Mouse (Mus musculus) lung, embryonic 16.5 days (tissue): ENCODE results near the gene Nolc1. TPM values are rescaled to one million over a fixed set of nuclear protein-coding genes. Genes with fewer than 3 reads are reported as not detected.
A peak's percentile ranks its signal among the peaks of the same experiment; 100 is the strongest.

ENCODE experiments used
- ATAC-seq: fragments of 200-750 bp; cut with Nextera tagmentation; 2 replicates; pipeline ENCODE4 v1.8.0; 2017; ENCODE audit warnings: low read depth, mild to moderate bottlenecking, moderate library complexity
- H3K27ac ChIP-seq: fragments of 300-500 bp; sonication (generic); 2 replicates; pipeline ENCODE4 v1.5.1; 2014; ENCODE audit warnings: mild to moderate bottlenecking, control low read depth, low read length
- H3K27me3 ChIP-seq: fragments of 300-500 bp; sonication (generic); 2 replicates; pipeline ENCODE4 v1.6.1; 2014; ENCODE audit warnings: low read depth, low read length, mixed read lengths; ENCODE audit not compliant: control insufficient read depth, insufficient read depth
- H3K36me3 ChIP-seq: fragments of 300-500 bp; sonication (generic); 2 replicates; pipeline ENCODE4 v1.6.1; 2014; ENCODE audit warnings: low read length; ENCODE audit not compliant: control insufficient read depth, insufficient read depth
- H3K4me1 ChIP-seq: fragments of 300-500 bp; sonication (generic); replicated peaks from 2 replicates; pipeline ENCODE4 v1.6.1; 2014; ENCODE audit warnings: low read length, mixed read lengths; ENCODE audit not compliant: control insufficient read depth, insufficient read depth
- H3K4me2 ChIP-seq: fragments of 300-500 bp; sonication (generic); 2 replicates; pipeline ENCODE4 v1.6.1; 2014; ENCODE audit warnings: low read depth, low read length, control low read depth
- H3K4me3 ChIP-seq: fragments of 300-500 bp; sonication (generic); 2 replicates; pipeline ENCODE4 v1.5.1; 2014; ENCODE audit warnings: mild to moderate bottlenecking, low read length, control low read depth
- H3K9ac ChIP-seq: fragments of 300-500 bp; sonication (generic); 2 replicates; pipeline ENCODE4 v1.6.1; 2014; ENCODE audit warnings: low read length, control low read depth
- H3K9me3 ChIP-seq: fragments of 300-500 bp; sonication (generic); 2 replicates; pipeline ENCODE4 v1.6.1; 2016; ENCODE audit warnings: low read length; ENCODE audit not compliant: control insufficient read depth
- WGBS: fragments of 180-500 bp; shearing (Covaris S2); extraction: QIAGEN DNeasy Blood & Tissue Kit; methylation state at CpG from one replicate; pipeline ENCODE4 v1.1.7; 2014; 5-methylcytosine and 5-hydroxymethylcytosine counted together
- polyA plus RNA-seq: library from polyadenylated mRNA; unstranded; fragments of >200 nt; fragmentation: Nextera tagmentation; extraction: Ambion mirVana; gene quantifications from 2 replicates; pipeline ENCODE4 v1.2.1, GENCODE M21; 2015

Nolc1 gene
- 59.2 and 66.2 TPM in 2 replicates for polyA plus RNA-seq

DNA sequence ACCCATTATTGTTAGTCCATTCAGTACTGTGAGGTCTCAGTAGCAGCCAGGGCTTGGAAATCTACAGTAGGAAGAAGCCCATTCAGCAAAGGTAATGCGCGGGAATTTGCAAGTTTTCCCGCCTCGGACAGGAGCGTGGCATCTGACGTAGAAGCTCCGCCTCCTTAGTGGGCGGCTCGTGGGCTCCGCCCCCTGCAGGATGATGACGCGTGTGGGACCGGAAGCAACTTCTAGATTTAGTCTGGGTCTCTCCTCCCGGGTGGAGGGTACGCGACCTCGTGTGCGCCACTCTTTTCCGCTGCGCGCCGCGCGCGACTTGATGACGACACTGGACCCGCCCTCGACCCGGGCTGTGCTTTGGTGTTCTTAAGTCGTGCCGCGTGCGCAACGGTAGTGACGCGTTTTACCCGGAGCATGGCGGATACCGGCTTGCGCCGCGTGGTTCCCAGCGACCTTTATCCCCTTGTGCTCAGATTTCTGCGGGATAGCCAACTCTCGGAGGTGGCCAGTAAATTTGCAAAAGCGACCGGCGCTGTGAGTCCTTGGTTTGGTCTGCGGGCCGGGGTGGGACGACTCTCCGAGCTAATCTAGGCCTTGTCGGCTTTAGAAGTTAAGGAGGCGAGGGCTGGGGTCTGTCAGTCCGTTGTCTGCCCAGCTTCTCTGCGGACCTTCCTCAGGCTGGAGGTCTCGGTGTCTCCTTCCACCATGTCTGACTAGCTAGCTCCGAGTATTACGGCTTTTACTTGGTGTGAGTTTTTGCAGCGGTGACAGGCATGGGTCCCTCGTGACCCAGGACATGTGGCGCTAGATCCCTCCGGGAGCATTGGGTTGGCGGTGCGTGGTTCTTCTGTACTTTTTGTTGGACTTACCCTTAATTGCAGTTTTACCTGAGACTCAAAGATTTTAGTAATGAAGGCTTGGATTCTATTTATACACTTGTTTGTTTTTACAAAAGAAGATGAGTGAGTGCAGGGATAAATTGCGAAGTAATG, at the start of gene Nolc1:
TSS of gene Nolc1 (plus strand) at position 248 of the 992 bp plus-strand sequence.
- under 1% methylated on average over 66 of the region's 66 CpGs for WGBS
- no peaks in the 10 kb centered on the region for H3K27me3 ChIP-seq
- peak; percentile 98 for ATAC-seq
- H3K9me3 ChIP-seq = no peaks in the 10 kb centered on the region
- peak within 1 kb of the TSS; percentile 82 for H3K9ac ChIP-seq
- H3K4me3 ChIP-seq = peak within 1 kb of the TSS; percentile 86
- H3K36me3 ChIP-seq = peaks cover 34% of the 10 kb centered on the region
- peak within 1 kb of the TSS; percentile 69 for H3K27ac ChIP-seq
- H3K4me1 ChIP-seq = peaks cover 12% of the 10 kb centered on the region
- peak within 1 kb of the TSS; percentile 73 for H3K4me2 ChIP-seq

DNA sequence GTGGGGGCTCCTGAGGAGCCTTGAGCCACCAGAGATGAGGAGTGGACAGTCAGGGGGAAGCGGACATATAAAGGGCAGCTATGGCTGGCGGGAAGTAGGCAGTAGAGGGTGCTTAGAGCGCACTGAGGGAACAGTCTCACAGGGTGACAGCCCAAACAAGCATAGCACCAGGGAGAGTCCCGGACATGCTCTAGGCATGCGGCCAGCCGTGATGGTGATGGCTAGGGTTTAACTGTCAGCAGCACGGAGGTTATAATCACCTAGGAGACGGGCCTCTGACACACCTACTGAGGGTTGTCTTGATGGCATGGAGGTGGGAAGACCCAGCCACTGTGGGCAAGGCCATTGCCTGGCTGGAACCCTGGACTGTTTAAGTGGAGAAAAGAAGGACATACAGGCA, 49.1 kb upstream of the Nolc1 start:
- peak; percentile 29; the same call in 1 of the 2 replicates for ATAC-seq
- no peak overlapping the region for H3K9ac ChIP-seq

DNA sequence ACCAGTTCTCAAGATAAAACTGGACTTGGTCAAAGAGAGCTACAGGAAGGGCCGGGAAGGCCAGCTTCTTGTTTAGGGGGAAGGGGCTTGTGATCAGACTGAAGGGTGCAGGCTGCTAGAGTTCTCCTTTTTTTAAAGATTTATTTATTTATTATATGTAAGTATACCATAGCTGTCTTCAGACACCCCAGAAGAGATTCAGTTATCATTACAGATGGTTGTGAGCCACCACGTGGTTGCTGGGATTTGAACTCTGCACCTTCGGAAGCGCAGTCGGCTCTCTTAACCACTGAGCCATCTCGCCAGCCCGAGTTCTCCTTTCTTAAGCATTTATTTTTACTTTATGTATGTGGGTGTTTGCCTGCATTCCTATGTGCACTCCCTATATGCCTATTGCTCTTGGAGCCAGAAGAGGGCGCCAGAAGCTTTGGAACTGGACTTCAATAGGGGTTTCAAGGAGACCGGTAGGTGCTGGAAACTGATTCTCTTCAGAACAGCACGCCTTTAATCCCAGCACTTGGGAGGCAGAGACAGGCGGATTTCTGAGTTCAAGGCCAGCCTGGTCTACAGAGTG, 46.8 kb upstream of the Nolc1 start:
- H3K27ac ChIP-seq = no peak overlapping the region
- H3K4me1 ChIP-seq = no peaks in the 10 kb centered on the region
- no peaks in the 10 kb centered on the region for H3K9me3 ChIP-seq
- no peak for ATAC-seq
- H3K9ac ChIP-seq = no peak overlapping the region
- no peaks in the 10 kb centered on the region for H3K27me3 ChIP-seq
- WGBS = 66% methylated on average over 11 of the region's 11 CpGs
- no peak overlapping the region for H3K4me3 ChIP-seq
- no peak overlapping the region for H3K4me2 ChIP-seq
- peaks cover 29% of the 10 kb centered on the region for H3K36me3 ChIP-seq

More for the DNA sequence above, 49.1 kb upstream of the Nolc1 start:
- H3K9me3 ChIP-seq = no peaks in the 10 kb centered on the region
- peaks cover 7% of the 10 kb centered on the region; the same call in 1 of the 2 replicates for H3K36me3 ChIP-seq
- H3K4me3 ChIP-seq = no peak overlapping the region
- no peaks in the 10 kb centered on the region for H3K4me1 ChIP-seq
- WGBS = 29% methylated on average over 8 of the region's 8 CpGs
- H3K4me2 ChIP-seq = no peak overlapping the region
- no peak overlapping the region for H3K27ac ChIP-seq
- H3K27me3 ChIP-seq = no peaks in the 10 kb centered on the region

DNA sequence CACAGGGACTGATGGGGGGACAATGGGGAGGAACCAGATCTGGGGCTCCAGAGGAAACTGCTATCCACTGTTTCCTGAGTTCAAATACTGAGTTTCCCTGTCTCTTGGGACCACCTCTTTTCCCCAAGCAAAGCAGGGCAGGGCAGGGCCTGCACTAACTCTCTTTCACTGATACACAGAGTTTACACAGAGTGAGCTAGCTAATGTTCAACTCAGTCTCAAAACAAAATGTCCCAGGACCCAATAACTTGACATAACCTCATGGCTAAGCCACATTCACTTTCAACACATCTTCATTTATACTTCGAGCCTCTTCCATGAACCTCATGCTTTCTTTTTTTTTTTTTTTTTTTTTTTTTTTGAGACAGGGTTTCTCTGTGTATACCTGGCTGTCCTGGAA, 46.0 kb upstream of the Nolc1 start:
- Histone ChIP-seq H3K9ac (no peak overlapping the region), H3K4me2 (no peak overlapping the region), H3K27me3 (no peaks in the 10 kb centered on the region), H3K4me1 (no peaks in the 10 kb centered on the region), H3K27ac (no peak overlapping the region), H3K4me3 (no peak overlapping the region), H3K36me3 (peaks cover 37% of the 10 kb centered on the region), H3K9me3 (no peaks in the 10 kb centered on the region)
- 100% methylated on average over 1 of the region's 1 CpGs for WGBS
- ATAC-seq = no peak

DNA sequence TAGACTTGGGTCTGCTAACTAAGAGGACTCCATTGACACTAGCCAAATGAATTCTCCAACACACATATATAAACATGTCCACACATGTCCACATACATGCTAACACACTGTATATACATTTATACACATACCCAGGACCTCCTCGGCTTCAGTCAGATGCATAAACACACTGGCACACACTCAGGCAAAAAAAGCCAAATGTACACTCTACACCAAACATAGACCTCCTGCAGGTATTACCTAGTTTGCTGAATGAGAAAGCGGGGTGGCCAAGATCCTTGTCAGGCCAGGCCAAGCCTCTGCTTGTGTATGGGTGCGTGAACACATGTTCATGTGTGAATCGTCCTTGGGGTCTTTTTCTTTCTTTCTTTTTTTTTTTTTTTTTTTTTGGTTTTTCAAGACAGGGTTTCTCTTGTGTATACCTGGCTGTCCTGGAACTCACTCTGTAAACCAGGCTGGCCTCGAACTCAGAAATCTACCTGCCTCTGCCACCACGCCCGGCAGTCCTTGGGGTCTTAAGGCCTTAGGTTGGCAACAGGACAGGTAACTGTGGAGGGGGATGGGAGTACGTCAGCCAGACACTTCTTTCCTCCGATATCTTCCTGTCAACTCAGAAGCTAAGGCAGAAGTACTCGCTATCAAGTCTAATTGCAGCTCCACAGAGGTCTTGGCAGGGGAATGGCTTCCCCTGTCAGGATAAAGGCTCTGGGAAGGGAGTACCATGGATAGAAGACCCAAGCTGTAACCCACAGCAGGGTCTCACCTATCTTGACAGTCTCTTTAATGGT, 45.3 kb upstream of the Nolc1 start:
- H3K4me2 ChIP-seq = no peak overlapping the region
- peaks cover 44% of the 10 kb centered on the region for H3K36me3 ChIP-seq
- no peak overlapping the region for H3K27ac ChIP-seq
- no peak overlapping the region for H3K4me3 ChIP-seq
- no peaks in the 10 kb centered on the region for H3K4me1 ChIP-seq
- no peaks in the 10 kb centered on the region for H3K9me3 ChIP-seq
- ATAC-seq = no peak
- H3K27me3 ChIP-seq = no peaks in the 10 kb centered on the region
- no peak overlapping the region for H3K9ac ChIP-seq
- 90% methylated on average over 10 of the region's 10 CpGs for WGBS

DNA sequence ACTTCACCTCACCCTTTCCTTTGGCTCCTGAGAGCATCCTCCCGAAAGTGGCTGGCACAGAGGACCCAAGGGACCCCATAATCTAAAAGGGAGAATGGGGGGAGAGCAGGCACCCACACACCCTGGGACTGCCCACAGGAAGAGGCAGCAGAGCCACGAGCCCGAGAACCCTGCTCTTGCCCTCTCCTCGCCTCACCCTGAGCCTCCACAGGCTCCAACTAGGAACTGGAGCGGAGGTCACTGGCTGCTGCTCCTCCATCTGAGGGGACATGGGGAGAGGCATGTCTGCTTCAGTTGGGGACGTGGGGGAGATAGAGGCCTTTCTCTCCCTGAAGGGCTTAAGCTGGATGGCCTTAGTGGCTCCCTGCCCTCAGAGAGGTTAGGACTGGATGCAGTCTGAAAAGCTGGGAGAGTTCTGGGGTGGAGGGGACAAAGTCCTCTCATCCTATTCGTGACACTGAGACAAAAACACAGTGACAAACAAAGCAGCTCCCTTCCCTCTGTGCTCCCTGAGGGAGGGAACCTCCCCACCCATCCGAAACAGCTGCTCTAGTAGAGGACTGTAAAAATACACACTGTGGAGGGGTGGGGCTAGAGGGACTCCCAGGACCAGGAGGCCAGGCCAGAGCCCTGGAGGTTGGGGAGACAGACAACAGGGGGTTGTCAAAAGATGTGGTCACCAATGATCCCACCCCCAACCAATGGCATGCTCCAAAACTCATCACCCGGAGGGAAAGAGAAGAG, 43.8 kb upstream of the Nolc1 start:
- 72% methylated on average over 9 of the region's 9 CpGs for WGBS
- Histone ChIP-seq H3K4me2 (no peak overlapping the region), H3K4me3 (no peak overlapping the region), H3K36me3 (peaks cover 50% of the 10 kb centered on the region), H3K9me3 (no peaks in the 10 kb centered on the region), H3K4me1 (peaks cover 2% of the 10 kb centered on the region), H3K9ac (no peak overlapping the region), H3K27me3 (no peaks in the 10 kb centered on the region), H3K27ac (no peak overlapping the region)
- no peak for ATAC-seq

DNA sequence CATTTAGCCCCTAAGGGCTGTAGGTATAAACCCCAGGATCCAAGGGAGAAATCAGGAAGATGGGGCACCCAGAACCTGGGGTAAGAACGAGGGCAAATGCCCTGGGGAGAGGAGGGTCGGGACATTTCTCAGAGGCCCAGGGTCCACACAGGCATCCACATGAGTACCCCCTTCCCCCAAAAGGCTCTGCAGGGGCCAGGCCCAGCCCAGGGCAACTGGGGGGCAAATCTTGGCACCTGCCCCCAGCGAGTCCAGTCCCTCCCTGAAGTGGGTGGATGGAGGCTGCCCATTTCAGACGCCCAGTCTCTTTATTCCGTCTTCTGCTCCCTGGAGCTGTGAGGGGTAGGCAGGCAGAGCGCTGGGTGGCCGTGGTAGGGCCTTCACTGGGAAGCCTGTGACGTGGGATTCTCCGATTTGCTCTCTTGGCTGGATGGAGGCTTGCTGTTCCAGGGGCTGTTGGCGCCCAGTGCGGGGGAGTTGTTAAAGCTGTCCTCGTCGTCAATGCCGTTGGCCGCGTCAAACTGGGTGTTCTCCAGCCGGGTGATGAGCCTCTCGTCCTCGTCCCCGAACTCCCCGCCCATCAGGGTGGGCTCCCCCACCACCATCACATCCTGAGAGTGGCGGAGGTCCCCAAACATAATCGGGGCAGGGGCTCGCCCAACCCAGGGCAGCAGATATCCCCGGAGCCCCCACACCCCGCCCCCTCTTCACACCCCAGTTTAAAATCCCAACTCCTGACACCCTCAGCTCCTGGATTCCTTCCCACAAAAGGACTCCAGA, 42.7 kb upstream of the Nolc1 start:
- H3K36me3 ChIP-seq = peaks cover 50% of the 10 kb centered on the region
- no peaks in the 10 kb centered on the region for H3K27me3 ChIP-seq
- no peak overlapping the region for H3K9ac ChIP-seq
- H3K27ac ChIP-seq = no peak overlapping the region
- H3K4me3 ChIP-seq = no peak overlapping the region
- 80% methylated on average over 26 of the region's 26 CpGs for WGBS
- H3K4me1 ChIP-seq = peaks cover 12% of the 10 kb centered on the region
- H3K9me3 ChIP-seq = no peaks in the 10 kb centered on the region
- H3K4me2 ChIP-seq = no peak overlapping the region
- ATAC-seq = no peak

DNA sequence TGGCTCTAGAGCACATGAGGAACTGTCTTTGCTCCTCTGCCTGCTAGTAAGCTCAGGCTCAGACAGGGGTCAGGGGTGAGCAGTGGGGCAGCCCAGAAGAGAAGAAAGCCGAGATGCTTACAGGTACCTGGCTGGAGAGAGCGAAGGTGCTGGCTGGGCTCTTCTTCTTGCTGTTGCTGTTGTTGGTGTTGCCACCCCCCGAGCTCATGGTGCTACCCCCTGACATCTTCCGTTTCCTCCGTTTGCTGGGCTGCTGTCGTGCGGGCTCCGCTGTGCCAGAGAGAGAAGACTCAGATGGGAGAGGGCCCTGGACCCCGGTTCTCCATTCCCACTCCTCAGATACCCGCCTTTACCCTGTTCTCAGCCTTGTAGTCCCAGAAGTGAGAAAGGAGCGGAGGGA, 41.8 kb upstream of the Nolc1 start:
- Histone ChIP-seq H3K27me3 (no peaks in the 10 kb centered on the region), H3K4me1 (peaks cover 14% of the 10 kb centered on the region), H3K9me3 (no peaks in the 10 kb centered on the region), H3K36me3 (peaks cover 50% of the 10 kb centered on the region), H3K4me2 (no peak overlapping the region), H3K27ac (no peak overlapping the region), H3K4me3 (no peak overlapping the region), H3K9ac (no peak overlapping the region)
- no peak for ATAC-seq
- WGBS = 91% methylated on average over 11 of the region's 11 CpGs
